Mouse (Mus musculus): ENCODE data around the gene Timp2. TPM values are rescaled to one million over a fixed set of nuclear protein-coding genes. Genes with fewer than 3 reads are reported as not detected.

The Timp2 gene
- polyA plus RNA-seq, 1 experiment: 186 TPM

DNA sequence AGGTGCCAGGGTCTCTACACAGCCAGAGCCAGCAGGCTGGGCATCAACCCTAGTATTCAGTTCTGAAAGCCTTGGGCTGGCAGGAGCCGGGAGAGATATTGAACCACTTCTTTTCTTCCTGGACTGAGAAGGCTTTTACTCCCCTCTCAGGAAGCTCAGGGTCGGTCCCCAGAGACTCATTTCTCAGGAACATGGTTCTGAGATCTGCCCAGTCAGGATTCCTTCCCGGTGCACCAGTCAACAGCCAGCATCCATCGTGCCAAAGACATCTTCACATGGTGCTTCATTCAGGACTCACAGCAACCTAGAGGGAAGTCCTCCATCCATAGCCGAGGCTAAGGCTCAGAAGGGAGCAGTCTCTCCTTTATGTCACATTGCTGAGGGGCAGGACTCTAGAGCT, 19.0 kb upstream of the Timp2 start:
- Histone ChIP-seq H3K4me1 (ENCODE audit: control insufficient read depth, insufficient read depth, low read length) (no peaks in the 10 kb centered on the region), H3K4me3 (ENCODE audit: insufficient read depth, low read length) (no peak overlapping the region), H3K27ac (ENCODE audit: insufficient read depth, low read length) (no peak overlapping the region)
- no peak for TF ChIP-seq CTCF (IDR thresholded peaks at IDR 0.05; ENCODE audit: extremely low read depth, insufficient read depth, low read length)
- TF ChIP-seq POLR2A (IDR thresholded peaks at IDR 0.05; ENCODE audit: extremely low read depth, insufficient read depth, low read length): no peak

DNA sequence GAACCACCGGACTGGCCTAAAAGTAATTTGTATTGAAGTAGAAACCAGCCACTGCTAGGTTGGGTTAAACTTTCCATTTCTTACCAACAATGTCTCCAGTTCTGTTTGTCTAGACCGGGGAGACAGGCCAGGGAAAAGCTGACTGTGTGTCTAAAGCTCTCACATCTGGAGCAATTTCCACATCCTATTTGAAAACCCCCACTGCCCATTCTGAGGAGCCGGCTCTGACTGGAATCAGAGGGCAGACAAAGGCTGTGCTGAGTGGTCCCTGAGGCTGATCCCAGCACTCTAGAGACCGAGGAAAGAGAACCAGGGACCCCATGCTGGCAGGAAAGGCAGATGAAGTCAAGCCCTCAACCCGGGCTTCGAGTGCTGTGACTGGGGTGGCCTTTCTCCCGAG, 17.1 kb upstream of the Timp2 start:
- TF ChIP-seq POLR2A (IDR thresholded peaks at IDR 0.05; ENCODE audit: extremely low read depth, insufficient read depth, low read length) (no peak), CTCF (IDR thresholded peaks at IDR 0.05; ENCODE audit: extremely low read depth, insufficient read depth, low read length) (no peak)
- H3K27ac ChIP-seq (ENCODE audit: insufficient read depth, low read length): no peak overlapping the region
- no peak overlapping the region for H3K4me3 ChIP-seq (ENCODE audit: insufficient read depth, low read length)
- no peaks in the 10 kb centered on the region for H3K4me1 ChIP-seq (ENCODE audit: control insufficient read depth, insufficient read depth, low read length)

DNA sequence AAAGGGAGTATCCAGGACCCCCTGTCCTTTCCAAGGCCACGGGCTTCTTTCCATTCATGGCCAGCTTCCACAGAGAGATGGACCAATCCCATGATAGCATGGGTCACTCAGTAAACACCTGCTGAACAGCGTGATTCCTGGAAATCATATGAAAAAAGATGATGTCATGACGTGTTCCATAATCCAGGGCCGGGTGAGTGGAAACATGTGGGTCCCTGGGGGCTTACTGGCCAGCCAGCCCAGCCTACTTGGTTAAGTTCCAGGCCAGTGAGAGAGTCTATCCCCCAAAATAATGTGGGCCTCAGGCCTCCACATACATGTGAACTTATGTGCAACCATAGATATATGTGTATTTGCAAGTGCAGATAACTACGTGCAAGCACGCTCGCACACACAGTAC, 16.3 kb upstream of the Timp2 start:
- Histone ChIP-seq H3K4me1 (ENCODE audit: control insufficient read depth, insufficient read depth, low read length) (no peaks in the 10 kb centered on the region), H3K4me3 (ENCODE audit: insufficient read depth, low read length) (no peak overlapping the region), H3K27ac (ENCODE audit: insufficient read depth, low read length) (no peak overlapping the region)
- TF ChIP-seq CTCF (IDR thresholded peaks at IDR 0.05; ENCODE audit: extremely low read depth, insufficient read depth, low read length) (no peak), POLR2A (IDR thresholded peaks at IDR 0.05; ENCODE audit: extremely low read depth, insufficient read depth, low read length) (no peak)

DNA sequence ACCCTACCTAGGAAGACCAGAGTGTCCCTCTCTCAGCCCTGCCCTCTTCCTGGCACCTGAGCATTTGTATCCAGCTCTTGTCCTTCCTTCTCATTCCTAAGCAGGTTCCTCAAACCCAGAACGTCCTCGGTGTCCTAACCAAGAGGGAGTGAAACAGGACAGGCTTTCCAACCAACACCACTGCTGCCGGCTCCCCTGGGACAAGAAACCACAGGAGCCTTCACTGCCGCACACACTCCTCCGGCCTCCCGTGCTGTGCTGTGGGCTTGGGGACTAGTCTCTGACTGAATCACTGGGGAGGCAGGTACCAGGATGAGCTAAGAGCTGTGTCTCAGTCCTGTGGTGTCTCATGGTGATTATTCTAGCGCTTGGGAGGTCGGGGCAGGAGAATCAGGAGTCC, 14.1 kb upstream of the Timp2 start:
- Histone ChIP-seq H3K4me3 (ENCODE audit: insufficient read depth, low read length) (no peak overlapping the region), H3K27ac (ENCODE audit: insufficient read depth, low read length) (no peak overlapping the region), H3K4me1 (ENCODE audit: control insufficient read depth, insufficient read depth, low read length) (no peaks in the 10 kb centered on the region)
- TF ChIP-seq POLR2A (IDR thresholded peaks at IDR 0.05; ENCODE audit: extremely low read depth, insufficient read depth, low read length) (no peak), CTCF (IDR thresholded peaks at IDR 0.05; ENCODE audit: extremely low read depth, insufficient read depth, low read length) (no peak)

DNA sequence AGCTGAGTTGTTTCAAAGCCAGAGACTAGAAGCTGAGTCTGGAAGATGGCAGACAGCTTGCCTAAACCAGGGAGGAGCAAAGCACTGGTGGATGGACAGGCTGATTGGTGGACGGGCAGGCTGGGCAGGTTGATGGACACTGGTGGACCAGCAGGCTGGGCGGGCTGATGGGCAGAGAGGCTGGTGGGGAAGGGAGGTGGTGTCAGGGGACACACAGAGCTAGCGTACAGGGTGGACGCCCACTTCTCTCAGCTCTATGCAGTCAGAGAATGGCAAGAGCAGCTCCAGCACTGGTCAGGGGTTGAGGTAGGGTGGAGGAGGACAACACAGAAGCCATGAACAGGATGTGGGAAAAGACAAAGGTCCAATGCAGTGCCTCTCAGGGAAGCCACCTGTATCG, 13.7 kb upstream of the Timp2 start:
- Histone ChIP-seq H3K4me3 (ENCODE audit: insufficient read depth, low read length) (no peak overlapping the region), H3K27ac (ENCODE audit: insufficient read depth, low read length) (no peak overlapping the region)
- no peak for TF ChIP-seq POLR2A (IDR thresholded peaks at IDR 0.05; ENCODE audit: extremely low read depth, insufficient read depth, low read length)
- TF ChIP-seq CTCF (IDR thresholded peaks at IDR 0.05; ENCODE audit: extremely low read depth, insufficient read depth, low read length): no peak

DNA sequence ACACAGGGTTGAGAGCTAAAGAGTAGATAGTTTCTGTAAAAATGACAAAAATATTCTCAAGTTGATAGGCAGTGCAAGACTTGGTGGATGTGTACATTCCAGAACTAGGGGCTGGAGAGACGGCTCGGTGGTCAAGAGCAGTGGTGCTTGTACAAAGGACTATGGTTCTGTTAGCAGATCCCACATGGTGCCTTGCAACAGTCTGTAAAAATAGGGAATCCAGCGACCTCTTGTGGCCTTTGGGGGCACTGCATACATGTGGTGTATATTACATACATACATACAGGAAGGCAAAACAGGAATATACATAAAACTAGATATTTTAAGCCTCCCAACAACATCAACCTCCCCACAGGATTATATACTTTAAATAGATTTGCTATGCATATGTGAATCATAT, 12.8 kb upstream of the Timp2 start:
- Histone ChIP-seq H3K4me3 (ENCODE audit: insufficient read depth, low read length) (no peak overlapping the region), H3K4me1 (ENCODE audit: control insufficient read depth, insufficient read depth, low read length) (no peaks in the 10 kb centered on the region), H3K27ac (ENCODE audit: insufficient read depth, low read length) (no peak overlapping the region)
- TF ChIP-seq CTCF (IDR thresholded peaks at IDR 0.05; ENCODE audit: extremely low read depth, insufficient read depth, low read length) (peak; percentile 18; the same call in 1 of the 2 replicates), POLR2A (IDR thresholded peaks at IDR 0.05; ENCODE audit: extremely low read depth, insufficient read depth, low read length) (no peak)

More for the DNA sequence above, 13.7 kb upstream of the Timp2 start:
- no peaks in the 10 kb centered on the region for H3K4me1 ChIP-seq (ENCODE audit: control insufficient read depth, insufficient read depth, low read length)

DNA sequence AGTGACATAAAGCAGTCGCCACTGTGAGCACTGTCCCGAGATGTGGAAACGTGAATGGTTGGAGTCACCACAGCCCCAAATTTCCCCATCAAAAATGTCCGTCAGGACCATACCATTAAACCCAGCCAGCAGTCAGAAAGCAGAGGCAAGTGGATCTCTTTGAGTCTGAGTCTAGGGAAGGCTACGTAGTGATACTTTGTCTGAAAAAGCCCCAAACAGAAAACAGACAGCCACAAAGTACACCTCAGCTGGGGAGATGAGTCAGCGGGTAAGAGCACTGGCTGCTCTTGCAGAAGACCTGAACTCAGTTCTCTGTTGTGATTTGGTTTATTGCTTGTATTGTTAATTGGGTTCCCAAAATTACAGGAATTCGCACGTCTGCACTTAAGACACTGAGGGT, 11.0 kb upstream of the Timp2 start:
- Histone ChIP-seq H3K4me3 (ENCODE audit: insufficient read depth, low read length) (no peak overlapping the region), H3K4me1 (ENCODE audit: control insufficient read depth, insufficient read depth, low read length) (no peaks in the 10 kb centered on the region), H3K27ac (ENCODE audit: insufficient read depth, low read length) (no peak overlapping the region)
- TF ChIP-seq CTCF (IDR thresholded peaks at IDR 0.05; ENCODE audit: extremely low read depth, insufficient read depth, low read length) (no peak), POLR2A (IDR thresholded peaks at IDR 0.05; ENCODE audit: extremely low read depth, insufficient read depth, low read length) (no peak)

DNA sequence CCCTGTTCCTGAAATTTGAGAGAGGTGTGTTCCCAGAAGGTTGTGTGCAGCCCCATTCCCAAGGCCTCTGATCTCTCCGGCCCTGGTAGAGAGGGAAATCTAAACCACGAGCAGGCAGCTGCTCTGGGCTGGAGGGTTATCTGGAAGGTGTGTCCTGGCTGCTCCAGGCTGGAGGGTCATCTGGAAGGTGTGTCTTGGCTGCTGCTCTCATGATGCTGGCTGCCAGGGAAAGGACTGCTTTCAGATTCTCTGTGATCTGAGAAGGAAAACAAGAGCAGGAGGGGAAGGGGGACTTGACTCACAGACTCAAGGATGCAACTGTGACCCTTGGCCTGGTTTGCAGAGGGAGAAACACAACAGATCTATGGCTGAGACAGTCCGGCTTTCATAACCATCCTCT, 10.6 kb upstream of the Timp2 start:
- H3K4me1 ChIP-seq (ENCODE audit: control insufficient read depth, insufficient read depth, low read length): no peaks in the 10 kb centered on the region
- no peak for TF ChIP-seq CTCF (IDR thresholded peaks at IDR 0.05; ENCODE audit: extremely low read depth, insufficient read depth, low read length)
- TF ChIP-seq POLR2A (IDR thresholded peaks at IDR 0.05; ENCODE audit: extremely low read depth, insufficient read depth, low read length): no peak
- no peak overlapping the region for H3K27ac ChIP-seq (ENCODE audit: insufficient read depth, low read length)
- H3K4me3 ChIP-seq (ENCODE audit: insufficient read depth, low read length): no peak overlapping the region

DNA sequence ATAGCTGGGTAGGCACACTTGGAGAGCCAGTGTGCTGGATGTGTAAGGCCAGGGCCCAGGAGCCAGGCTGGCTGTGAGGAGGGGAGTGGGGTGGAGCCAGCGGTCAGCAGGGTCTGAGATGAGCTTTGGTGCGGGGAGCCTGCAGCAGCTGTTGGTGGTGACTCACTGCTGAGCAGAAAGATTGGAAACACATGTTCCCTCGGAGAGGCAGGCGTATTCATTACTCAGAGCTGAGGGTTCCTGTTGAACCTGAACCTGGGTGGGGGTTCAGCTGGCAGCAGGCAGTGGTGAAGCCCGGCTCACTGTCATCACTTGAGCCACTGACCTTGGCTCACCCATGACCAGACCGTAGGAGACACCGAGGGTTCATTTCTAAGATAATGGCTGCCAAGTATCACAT, 9.6 kb upstream of the Timp2 start:
- H3K4me3 ChIP-seq (ENCODE audit: insufficient read depth, low read length): no peak overlapping the region
- no peak for TF ChIP-seq CTCF (IDR thresholded peaks at IDR 0.05; ENCODE audit: extremely low read depth, insufficient read depth, low read length)
- TF ChIP-seq POLR2A (IDR thresholded peaks at IDR 0.05; ENCODE audit: extremely low read depth, insufficient read depth, low read length): no peak
- H3K27ac ChIP-seq (ENCODE audit: insufficient read depth, low read length): no peak overlapping the region
- no peaks in the 10 kb centered on the region for H3K4me1 ChIP-seq (ENCODE audit: control insufficient read depth, insufficient read depth, low read length)

DNA sequence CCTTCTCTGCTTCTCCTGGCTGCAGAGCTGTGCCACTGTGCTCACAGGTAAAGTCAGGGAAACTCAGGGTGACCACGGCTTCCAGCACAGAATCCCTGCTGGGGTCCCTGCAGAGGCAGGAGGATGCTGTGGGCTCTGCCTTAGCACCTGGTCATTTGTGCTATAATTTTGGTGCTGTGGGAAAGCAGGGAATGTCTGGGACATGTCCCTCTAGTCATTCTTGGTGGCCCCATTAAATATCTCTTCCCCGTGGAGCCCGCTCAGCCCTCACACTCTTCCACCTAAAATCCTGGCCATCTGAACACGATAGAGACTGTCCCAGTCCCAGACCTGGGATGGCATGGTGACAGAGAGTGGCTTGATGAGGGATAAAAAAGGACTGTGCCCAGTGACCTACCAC, 8.5 kb upstream of the Timp2 start:
- no peak overlapping the region for H3K4me3 ChIP-seq (ENCODE audit: insufficient read depth, low read length)
- H3K4me1 ChIP-seq (ENCODE audit: control insufficient read depth, insufficient read depth, low read length): no peaks in the 10 kb centered on the region
- TF ChIP-seq POLR2A (IDR thresholded peaks at IDR 0.05; ENCODE audit: extremely low read depth, insufficient read depth, low read length): no peak
- H3K27ac ChIP-seq (ENCODE audit: insufficient read depth, low read length): no peak overlapping the region
